Mouse (Mus musculus) adrenal gland, postnatal 4 days (tissue): ENCODE measurements around the gene Ggta1. TPM values are rescaled to one million over a fixed set of nuclear protein-coding genes. Genes with fewer than 3 reads are reported as not detected.

Source experiments
- DNase-seq, 2 experiments: peaks; one replicate each; pipeline ENCODE4 v3.0.0; 2021 to 2022; ENCODE audit warnings: low spot score in 2 of 2, mixed read lengths in 2 of 2
- long read RNA-seq, 2 experiments: library from polyadenylated mRNA; stranded (forward); transcript quantifications; one replicate each; pipeline ENCODE4 v2.0.0; 2021
- total RNA-seq, 2 experiments: library from RNA; stranded (reverse); gene quantifications; 2 replicates each; pipeline ENCODE4 v1.2.3; 2021

Ggta1 gene
- 10 to 100 TPM; 15.0 to 15.4 TPM for total RNA-seq
- long read RNA-seq, experiment 1, partial matches to known transcripts, result 2 of 8 reads
- long read RNA-seq, experiment 1, other reads (novel, unspliced or antisense), result 2 of 8 reads
- long read RNA-seq, experiment 2, partial matches to known transcripts, result 4 of 17 reads
- long read RNA-seq, experiment 2, other reads (novel, unspliced or antisense), result 11 of 17 reads

DNA sequence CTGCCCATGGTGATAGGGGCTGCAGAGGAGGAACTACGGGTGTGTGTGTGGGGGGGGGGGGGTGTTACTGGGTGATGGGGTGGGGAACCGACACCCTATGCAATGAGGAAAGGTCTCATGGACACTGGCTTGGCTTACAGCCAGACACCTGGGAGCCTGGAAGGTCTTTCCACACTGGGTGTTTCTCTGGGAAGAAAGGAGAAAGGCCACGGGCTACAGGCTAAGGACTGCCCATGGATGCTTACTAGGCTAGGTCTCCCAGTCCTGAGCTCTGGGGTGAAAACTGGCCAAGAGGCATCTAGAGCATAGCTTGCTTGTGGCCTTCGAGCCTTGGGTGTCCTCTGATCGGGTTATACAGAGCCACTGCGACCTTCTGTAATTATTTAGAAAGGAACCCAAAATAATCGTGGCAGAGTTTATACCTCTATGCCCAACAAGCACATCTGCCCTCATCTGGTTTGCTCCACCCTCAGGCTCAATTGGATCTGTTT is at the start of gene Ggta1:
Gene Ggta1, minus strand, starts transcription at position 441 of the 491 bp plus-strand sequence.
- no peak for DNase-seq

DNA sequence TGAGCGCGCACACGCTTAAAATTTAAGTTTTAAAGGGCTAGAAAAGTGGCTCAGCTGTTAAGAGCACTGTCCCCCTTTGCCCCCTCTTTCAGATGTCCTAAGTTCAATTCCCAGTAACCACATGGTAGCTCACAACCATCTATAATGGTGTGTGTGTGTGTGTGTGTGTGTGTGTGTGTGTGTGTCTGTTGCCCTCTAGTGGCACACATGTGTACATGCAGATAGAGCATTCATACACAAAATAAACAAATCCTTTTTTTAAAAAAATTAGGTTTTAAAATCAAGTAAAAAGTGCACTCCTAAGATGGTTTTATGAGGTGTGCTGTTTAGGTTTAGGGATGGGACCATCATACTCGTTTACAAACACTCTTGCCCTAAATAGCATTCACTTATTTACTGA is 49.2 kb upstream of the Ggta1 start:
- no peak for DNase-seq

DNA sequence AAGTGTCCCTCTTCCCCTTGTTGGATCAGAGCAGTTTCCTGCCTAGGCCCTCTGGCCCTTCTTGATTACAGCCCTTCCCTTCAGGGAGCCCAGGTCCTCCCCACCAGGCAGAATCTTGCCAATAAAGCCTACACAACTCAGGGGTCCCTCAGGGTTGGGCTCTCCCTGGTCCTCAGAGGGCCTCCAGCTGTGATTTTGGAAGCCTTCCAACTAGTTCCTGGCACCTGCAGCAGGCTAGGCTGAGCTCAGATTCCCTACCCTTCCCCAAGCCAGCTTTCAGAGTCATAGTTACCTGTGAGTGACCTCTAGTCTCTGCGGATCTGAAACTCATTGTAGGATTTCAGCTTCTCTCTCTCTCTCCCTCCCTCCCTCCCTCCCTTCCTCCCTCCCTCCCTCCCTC is 47.9 kb upstream of the Ggta1 start:
- DNase-seq, result no peak

DNA sequence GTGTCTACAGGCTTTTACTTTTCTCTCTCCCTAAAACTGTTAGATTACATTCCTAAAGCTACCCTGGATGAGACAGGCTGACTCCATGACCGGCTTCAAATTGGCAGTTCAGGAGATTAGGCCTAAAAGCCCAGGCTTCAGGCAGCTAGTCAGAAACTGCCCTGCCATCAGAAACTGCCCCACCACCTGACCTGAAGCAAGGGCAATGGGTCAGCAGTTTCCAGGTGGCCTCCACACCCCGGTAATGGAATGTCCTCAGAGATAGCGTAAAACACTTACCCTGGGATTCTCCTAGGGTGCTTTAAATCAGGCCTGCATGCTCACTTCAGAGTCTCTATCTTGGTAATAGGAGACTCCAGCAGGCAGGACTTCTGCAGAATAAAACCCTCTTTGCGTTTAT is 46.9 kb upstream of the Ggta1 start:
- DNase-seq, result no peak

DNA sequence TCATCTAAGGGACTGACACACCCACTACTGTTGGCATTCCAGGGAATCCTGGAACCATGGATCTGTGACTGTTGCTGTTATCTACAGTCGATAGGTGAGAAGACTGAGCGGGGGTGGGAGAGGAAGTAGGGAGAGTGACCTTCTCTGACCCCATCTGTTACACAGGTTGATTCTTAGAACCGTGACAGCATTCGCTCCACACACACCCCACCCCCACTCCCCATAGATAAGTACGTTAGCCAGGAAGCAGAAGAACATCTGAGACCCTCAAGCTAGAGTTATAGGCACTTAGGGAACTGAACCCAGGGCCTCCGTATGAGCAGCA is 46.3 kb upstream of the Ggta1 start:
- DNase-seq, result no peak

DNA sequence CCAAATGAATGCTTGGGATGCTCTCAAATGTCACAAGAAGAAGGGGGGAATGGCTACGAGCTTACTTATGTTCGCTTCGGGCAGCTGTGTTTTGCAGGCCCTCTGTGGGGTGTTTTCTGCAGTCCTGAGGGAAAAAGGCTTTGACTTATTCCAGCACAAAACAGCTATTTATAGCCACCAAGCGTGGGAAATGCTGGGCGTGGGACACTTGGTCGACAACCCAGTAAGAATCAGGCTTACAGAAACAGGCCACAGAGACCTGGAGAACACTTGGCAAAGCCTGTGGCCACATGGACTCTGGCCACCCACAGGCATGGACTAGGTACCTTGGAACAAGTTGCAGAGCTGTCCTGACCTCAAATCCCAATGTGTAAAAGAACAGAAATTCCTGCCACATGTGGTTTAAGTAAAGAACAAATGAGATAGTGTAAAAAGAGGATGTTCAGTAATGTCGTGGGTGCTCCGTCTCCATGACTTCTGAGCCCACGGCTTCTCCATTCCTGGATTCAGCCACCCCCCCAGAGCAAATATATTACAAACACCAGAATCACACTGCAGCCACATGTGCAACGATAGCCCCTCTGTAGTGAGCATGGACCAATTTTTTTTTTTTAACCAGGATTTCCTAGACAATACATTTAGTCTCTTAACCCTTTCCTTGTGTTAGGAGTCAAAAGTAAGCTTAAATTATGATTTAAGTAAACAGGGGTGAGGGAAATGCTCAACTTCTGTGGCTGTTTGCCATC is 45.7 kb upstream of the Ggta1 start:
- DNase-seq, result no peak

DNA sequence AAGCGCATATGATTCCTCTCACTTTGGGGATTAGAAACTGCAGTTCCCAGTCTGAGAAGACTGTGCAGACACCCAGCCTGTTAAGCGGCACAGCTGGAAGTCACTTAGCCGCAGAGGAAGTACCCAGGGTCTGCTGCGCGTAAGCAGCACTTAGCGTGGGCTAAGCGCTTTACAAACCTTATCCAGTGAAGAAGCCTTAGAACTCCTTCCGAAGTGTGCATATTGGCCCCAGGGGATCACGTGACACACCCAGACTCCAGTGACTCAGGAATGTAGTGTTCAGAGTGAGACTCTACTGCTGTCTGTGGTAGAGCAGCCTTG is 44.1 kb upstream of the Ggta1 start:
- no peak for DNase-seq

DNA sequence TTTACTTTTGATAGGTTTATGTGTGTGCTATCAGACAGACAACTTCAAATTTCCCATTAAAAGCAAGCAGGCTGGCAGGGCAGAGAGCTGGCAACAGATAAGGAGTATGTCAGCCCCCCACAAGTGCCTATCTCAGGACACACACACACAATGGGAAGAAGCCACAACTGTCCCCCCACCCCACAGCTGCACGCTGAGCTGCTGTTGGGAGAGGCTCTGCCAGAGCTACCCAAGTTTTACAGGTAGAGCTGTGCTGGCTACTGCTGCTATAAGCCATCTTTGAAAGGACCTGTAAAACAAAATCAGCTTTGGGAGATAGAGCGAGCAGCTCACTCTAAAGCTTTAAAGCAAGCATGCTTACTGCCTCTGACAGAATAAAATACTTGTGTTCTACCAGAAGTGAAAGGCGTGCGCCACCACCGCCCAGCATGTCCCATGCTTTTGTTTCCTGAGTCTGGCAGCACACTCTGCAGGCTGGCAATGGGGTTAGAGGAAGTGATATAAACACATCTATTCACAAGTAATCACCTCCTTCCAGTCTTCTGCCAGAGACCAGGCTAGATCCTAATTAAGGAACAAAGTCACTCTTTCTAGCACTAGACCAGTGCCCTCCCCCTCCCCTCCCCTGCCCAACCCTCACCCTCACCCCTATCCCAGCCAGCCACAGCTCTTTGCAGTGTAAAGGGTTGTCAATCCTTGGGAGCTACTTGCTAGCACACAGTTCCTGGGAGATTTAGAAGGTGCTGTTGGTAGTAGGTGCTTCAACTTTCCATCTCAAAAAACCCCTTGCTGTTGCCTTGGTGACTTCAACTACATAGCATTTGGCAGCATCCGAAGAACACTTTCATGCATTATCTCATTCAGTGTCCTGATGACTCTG is 43.5 kb upstream of the Ggta1 start:
- DNase-seq, result no peak

DNA sequence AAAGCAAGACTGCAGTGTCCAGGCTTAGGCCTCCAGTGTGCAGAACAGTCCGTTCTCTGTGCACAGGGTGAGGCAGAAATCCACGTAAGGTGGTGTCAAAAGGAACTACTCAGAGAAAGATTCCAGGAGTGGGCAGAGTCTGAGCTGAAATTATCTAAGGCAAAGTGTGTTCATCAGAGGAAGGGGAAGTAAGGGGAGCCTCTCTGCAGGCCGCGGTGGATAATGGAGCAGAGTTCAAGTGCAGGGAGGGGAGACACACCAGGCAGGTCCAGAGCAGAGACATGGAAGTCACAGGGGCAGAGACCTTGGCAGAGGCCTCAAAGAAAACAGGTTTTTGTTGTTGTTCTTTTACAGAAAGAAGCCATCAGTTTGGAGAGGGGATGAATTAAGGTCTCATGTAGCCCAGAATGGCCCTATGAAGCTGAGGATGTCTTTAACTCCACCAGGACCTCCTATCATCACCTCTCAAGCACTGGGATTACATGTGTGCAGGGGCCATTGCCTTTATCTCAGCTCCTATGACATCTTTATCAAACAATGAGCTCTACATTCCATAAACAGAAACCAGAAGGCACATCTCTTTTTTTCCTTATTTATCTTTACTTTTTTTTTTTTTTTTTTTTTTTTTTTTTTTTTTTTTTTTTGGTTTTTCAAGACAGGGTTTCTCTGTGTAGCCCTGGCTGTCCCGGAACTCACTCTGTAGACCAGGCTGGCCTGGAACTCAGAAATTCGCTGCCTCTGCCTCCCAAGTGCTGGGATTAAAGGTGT is 42.7 kb upstream of the Ggta1 start:
- no peak for DNase-seq

DNA sequence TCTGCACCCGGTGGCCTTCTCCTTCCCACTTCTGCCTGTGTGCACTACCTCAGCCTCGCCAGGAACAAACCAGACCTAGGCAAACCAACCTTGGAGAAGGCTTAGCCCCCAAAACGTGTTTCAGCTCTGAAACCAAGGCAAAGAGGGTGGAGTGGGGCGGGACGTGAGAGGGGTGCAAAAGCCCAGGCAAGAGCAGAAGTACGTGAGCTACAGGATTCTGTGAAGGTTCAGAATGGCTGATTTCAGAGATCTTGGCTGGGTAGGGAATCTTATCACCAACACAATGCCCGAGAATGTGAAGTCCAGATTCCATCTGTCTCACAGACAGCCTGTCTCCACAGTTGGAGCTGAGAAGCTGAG is 41.4 kb upstream of the Ggta1 start:
- DNase-seq, result no peak

DNA sequence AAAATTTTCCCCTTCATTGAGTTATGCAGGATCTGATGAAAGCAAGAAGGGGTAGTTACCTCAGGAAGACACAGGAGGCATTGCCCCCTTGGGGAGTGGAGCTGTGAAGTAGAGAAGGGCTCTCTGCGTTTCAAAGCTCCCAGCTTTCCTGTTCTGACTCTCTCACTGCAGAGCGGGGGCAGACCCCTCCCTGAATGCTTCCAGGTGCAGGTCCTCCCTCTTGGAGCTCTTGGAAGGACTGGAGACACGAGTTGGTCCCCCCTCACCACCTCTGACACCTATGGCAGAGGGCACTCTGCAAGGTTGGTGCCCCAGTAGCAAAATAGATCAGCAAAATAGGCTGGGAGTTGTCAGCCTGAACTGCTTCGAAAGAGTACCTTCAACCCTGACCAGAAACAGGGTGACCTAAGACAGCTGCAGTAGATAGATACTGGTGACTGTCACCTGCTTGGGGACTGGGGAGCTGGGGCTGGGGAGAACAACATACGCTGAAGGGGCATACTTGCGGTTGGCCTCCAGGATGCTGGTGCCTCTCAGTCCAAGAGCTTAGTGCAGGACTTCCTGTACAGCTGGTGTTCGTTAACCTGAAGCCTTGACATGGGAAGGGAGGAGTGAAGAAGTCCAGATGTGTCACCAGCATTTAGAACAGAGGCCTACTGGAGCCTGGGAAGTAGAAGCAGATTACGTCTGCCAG is 40.8 kb upstream of the Ggta1 start:
- no peak for DNase-seq

DNA sequence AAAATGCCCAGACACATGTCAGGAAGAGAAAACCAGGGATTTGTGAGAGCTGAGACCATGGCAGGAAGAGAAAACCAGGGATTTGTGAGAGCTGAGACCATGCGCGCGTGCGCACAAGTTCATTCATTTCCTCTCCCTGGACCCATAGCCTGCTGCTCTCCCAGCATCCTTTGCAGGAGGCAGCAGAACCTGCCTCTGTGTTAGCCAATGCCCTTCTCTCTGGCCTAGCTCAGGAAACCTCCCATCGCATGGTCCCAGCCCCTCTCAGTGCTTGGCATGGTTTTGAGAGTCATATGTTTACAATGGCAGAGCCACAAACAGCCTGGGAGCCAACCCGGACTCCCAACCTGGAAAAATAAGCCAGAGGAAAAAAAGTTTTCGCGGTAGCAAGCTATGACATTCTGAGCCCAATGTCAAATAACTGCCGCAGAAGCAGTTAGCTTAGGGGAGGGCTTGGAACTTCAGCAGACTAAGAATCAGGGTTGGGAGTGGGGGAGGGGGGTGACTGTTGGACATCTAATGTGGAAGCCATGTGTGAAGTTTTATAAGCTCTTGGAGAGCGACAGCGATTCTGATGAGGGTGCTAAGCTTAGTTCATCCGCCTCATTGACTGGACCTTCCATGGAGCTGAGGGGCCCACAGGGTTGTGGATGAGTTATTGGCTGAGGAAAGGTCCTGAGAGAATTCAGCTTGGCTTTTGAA is 40.1 kb upstream of the Ggta1 start:
- no peak for DNase-seq

DNA sequence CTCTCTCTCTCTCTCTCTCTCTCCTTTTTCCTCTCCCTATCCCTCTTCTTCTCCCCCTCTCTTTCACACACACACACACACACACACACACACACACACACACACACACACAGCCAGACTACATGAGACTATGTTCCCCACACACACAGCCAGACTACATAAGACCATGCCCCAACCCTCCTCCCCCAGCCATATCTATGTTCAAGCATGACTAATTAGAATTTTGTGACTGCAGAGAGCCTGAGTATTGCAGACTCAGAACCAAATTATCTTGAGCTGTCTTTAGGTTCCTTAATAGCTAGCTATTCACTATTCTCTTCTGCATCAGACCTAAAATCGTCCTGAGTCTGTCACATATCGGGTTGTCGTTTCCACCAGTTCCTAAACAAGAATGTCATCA is 39.5 kb upstream of the Ggta1 start:
- DNase-seq, result no peak

DNA sequence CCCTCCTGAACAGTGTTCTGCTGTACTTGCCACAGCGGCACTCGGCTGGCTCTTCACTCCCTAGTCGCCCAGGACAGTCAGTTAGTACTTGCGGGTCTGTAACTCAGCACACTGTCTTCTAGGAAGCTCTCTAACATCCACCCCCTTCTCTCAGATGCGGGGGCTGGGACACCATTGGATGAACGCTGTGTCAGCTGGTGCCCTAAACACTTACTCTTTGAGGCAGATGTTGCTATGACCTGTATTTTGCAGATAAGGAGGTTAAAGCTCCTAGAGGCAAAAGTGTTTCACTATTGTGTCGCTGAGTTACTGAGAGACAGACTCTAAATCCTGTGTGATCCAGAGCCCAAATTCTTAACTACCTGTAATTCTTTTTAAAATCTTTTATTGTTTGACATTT is 36.4 kb upstream of the Ggta1 start:
- DNase-seq, result no peak

DNA sequence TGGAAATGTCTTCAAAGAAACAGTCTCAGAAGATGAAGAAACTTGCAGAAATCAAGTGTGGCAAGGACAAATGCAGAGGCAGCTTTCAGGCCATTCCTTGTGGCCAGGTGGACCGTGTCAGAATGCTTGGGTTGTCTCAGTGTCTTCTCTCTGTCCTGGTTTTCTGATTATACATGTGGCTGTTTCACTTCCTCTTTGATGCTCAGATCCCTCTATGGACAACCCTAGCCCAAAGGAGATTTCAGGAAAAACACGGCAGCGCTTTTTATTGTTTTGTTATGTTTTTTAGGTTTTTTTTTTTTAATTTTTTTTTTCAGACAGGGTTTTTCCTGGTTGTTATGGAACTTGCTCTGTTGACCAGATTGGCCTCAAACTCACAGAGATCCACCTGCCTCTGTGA is 35.9 kb upstream of the Ggta1 start:
- DNase-seq, result no peak

DNA sequence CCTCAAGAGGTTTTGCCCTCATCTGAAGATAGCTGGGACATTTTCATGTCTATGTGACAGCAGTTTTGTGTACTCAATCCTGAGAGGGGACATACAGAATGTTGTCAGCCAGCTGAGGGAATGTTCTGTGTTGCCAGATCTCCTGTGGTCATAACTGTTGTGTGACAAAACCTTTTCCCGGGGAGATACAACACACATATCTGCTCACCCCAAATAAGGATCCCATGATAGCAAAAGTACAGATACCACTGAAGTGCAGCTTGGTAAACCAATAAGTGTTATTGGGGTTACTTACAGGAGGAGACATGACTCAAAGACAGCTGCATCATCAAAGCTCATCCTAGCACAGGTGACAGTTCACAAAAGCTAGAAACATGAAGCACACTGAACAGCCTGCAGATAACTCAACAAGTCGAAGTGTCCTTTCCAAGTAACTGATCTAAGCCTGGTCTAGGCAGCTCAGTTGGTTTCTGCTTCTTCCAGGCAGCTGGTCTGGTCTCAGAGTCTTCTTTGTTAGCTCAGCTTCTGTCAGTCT is 34.7 kb upstream of the Ggta1 start:
- DNase-seq, result no peak

DNA sequence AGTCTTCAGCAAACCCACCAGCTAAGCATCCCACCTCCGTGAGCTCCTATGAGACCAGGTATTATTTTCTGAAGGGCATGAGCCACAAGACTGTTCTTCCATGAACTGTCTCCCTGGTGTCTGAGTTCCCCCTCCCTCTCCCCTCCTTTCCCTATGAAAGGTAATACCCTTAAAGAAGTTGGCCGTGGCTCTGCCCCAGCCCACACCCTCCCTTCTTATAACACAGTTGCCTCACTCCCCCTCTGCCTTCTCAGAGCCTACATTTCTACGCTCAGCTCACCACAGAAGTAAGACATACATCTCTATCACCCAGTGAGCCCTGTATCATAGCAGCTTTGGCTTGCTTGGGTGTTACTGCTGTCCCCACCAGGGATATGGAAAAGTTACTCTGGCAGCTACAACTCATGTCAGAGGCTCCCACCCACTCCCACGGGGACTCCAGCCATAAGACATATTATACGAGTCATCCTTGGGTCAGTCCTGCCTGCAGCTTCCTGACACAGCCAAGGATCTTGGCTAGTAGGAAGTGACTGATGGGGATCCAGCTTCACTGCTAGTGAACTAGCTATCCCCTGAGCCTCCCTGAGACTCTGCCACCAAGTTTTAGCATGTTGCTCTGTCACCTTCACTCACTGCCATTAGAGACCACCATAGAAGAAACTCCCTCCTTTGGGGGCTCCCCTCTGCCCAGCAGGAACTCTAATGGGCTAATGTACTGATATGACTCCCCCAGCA is 33.4 kb upstream of the Ggta1 start:
- DNase-seq, result no peak

DNA sequence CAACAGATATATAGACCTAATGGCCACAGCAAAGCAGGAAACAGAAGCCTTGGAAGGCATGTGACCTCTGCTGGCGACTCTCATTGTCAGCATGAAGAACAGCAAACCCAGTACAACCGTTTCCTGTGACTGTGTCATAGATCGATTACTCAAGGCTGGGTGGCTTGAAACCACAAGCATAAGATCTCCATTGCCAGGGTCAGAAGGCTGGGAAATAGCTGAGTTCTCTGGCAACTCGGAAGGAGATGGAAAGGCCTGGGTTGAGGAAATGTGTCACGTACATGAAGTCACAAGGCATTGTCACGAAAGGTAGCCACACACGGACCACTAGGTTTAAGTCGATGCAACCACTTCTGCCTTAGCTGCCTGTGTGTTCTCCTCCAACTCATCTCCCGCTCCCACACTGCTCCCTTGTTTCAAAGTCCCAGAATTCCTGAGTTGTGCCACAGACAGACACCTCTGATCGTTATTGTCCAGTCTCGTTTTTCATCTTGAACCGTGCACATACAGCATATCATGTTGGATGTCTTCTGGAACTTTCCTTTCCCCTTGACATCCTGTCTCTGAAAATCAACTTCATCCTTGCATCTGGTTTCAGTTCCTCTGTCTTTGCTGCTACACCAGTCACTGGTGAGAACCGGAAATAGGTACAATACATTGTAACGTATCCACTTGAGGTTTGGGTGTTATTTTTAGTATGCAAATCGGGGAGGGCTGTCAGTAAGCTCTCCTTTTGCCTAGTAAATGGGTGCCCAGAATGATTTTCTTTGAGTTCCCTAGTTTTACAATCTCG is 32.7 kb upstream of the Ggta1 start:
- DNase-seq, result no peak

DNA sequence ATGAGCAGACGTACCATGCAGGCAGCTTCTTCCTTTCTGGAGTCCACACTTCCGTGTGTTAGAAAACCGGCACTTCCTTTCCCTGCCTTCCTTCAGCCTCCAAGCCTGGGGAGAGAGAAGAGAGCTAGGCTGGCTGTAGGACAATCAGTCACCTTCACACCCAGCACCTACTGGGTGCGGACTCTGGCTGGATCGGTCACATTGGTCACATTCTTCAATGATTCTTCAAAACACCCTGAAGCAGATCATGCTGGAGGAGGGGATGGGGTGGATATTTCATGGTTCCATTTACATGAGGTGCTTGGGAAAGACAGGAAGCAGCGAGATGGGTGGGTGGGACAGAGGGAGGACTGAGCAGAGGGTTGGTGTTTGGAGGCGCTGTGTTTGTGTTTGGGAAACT is 30.5 kb upstream of the Ggta1 start:
- no peak for DNase-seq
